Mouse (Mus musculus) neural tube, embryonic 10.5 days (tissue): ENCODE data around the gene Vkorc1.
"Not testable (repeated sequence)": the region's sequence is repeated elsewhere in the genome, so short reads cannot be mapped to it uniquely, and the experiment has no call there.

Experiments
- DNase-seq: peaks from one replicate; pipeline ENCODE4 v3.0.0-alpha.2; 2017; ENCODE audit warnings: low spot score; ENCODE audit errors: extremely low spot score

Vkorc1 gene

GRCm38 (mm10) chr7:127895442-127895841 is at the start of gene Vkorc1, which contains the start of gene Gm21974:
Vkorc1 (minus strand) TSS chr7:127895617.
Gm21974 (minus strand) TSS chr7:127895454.
- DNase-seq: peak; percentile 93

GRCm38 (mm10) chr7:127944614-127945013 is 49.2 kb upstream of the Vkorc1 start:
- peak; percentile 17 for DNase-seq

DNA sequence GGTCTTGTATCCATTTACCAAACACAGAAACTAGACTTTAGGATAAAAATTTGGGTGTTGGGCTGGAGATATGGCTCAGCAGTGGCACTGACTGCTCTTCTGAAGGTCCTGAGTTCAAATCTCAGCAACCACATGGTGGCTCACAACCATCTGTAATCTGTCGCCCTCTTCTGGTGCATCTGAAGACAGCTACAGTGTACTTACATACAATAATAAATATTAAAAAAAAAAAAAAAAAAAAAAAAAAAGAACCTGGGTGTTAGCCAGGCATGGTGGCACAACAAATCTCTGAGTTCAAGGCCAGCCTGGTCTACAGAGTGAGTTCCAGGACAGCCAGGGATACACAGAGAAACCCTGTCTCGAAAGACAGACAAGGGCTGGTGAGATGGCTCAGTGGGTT is 46.7 kb upstream of the Vkorc1 start:
- DNase-seq: not testable (repeated sequence)

DNA sequence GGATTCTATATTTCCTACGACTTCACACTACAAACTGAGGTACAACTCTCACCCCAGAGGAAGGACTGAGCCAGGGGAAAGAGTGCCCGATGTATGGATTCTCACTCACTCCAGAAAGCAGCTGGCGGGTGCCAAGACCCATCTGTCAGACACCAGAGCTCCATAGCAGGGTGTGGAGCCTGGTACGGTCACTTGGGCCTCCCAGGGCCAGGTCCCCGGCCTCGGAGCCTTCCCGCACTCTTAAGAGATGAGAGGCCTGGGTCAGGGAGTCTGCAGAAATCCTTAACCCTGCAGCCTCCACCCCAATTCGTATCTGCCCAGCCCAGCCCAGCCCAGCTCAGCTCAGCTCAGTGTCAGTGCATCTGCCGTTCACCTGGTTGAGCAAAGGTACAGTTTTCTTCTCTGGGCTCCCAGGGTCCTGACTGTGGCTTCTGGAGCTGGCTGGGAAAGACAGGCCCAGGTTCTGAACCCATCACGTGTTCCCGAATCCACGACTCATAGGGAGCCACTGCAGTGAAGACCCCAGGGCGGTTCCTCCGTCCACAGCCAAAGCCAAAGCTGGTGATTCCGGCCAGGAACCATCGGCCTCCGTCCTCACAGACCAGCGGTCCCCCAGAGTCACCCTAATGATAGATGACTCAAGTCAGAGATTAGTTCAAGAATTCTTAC is 40.9 kb upstream of the Vkorc1 start:
- peak; percentile 33 for DNase-seq

- DNase-seq: no peak
Observed at GRCm38 (mm10) chr7:127935748-127936159, 40.3 kb upstream of the Vkorc1 start.

DNA sequence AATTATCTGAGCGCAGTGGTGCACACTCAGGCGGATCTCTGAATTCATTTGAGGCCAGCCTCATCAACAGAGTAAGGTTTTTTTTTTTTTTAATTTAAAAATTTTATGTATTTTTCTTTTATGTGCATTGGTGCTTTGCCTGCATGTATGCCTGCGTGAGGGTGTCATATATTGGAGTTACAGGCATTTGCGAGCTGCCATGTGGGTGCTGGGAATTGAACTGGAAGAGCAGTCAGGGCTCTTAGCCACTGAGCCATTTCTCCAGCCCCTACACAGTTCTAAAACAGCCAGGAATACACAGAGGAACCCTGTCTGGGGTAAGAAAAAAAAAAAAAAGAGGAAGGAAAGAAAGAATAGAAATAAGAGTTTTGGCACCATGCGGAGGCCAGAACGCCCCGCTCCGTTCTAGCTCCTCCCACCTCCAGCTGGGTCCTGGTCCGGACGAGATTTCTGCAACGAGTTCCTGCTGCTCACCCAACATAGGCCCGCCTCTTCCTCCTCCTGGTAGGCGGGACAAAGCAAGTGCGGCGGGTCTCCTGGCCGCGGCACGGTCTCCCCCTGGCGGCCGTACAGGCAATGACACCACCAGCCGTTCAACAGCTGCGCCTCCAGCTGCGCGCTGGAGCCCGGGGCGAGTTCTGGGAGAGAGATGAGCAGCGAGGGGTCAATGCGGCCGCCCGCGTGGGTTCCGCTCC is 39.8 kb upstream of the Vkorc1 start:
- DNase-seq: peak; percentile 97

- DNase-seq: no peak
Observed at GRCm38 (mm10) chr7:127934075-127934474, 38.7 kb upstream of the Vkorc1 start.

DNA sequence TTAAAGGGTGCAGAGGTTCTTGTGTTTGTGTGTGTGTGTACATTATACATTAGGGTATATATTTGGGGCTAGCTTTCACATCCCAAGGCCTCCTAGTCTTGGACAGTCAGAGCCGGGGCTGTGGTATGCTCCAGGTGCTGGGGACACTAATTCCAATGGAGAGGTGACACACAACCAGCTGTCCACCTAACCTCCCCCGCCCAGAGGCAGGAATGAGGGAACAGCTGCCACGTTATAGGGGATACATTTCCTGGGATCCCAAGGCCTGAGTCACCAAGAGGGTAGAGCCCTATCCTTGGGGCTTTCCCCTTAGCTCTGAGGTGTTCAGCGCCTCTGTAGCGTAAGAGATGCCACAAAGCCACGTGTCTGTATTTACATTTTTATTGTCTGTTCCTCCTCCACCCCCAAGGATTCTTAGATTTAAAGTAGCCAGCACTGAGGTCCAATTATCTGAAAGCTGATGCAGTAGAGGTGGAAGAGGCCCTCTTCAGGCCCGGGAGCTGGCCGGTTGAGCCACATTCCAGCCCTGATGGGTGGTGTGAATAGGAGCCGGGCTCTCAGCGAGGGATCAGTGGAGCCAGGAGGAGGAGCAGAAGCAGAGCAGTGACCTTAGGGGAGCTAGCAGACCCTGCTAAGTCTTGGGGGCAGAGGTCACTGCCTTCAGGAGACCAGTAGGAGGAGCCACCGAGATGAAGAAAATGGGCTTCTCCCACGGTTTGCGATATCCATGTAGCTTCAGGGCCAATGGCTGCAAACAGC is 37.0 kb upstream of the Vkorc1 start:
- peak; percentile 16 for DNase-seq

- no peak for DNase-seq
Observed at GRCm38 (mm10) chr7:127931351-127932135, 36.1 kb upstream of the Vkorc1 start.

GRCm38 (mm10) chr7:127930636-127931035 is 35.2 kb upstream of the Vkorc1 start:
- no peak for DNase-seq

DNA sequence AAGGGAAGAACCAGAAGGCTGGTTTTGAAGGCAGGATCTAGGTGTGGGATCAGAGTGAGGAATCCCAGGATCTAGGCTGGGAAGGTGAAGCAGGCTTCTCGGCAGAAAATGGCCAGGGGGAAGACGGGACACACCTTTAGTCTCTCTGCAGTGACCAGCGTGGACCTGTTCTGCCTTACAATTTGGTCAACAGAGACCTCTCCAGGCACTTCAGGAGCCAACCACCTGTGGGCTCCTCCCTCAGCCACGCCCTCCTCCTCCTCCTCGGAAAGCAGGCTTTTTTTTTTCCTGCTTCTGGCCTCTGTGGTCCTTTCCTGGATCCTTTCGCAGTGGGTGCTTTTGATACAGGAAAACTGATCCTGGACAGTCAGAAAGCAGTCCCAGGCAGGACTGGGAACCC is 34.5 kb upstream of the Vkorc1 start, which contains the start of gene Prss8:
Gene Prss8 (minus strand): TSS at position 182 of the 400 bp plus-strand sequence.
- DNase-seq: no peak

GRCm38 (mm10) chr7:127928596-127928995 is 33.2 kb upstream of the Vkorc1 start:
- DNase-seq: no peak

DNA sequence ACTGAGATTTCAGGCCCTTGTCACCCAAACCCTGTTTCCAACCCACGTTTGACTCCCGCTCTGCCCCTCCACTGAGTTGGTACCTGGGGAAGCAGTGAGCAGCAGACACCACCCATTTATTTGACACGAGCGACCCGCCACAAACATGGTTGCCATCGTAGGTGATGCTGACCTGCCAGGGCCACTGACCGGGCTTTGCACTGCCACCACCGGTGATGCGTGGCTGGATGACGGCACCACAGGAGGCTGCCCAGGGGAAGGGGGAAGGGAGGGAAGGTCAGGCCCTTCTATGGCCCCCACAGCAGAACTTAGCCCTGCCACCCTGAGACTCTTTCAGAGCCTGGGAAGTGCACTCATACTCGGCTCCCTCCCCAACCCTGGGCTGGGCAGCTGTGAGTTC is 32.3 kb upstream of the Vkorc1 start:
- no peak for DNase-seq

GRCm38 (mm10) chr7:127926846-127927245 is 31.4 kb upstream of the Vkorc1 start:
- no peak for DNase-seq

GRCm38 (mm10) chr7:127926066-127926465 is 30.6 kb upstream of the Vkorc1 start:
- DNase-seq: no peak

DNA sequence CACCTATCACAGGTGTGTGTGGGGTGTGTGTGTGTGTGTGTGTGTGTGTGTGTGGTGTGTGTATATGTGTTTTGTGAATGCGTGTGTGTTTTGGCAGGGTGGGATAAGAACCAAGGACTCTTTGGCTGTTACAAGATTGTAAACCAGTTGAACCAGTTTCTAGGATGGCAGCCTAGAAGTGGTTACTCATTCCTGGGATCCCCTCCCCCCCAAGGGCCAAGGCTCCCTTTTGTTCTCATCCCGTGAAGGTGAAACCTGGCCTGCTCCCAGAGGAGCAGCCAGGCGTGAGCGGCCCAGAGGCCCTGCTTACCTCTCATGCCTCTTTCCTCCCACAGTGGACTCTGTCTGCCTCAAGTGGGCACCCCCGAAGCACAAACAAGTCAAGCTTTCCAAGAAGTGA is 29.8 kb upstream of the Vkorc1 start:
- DNase-seq: no peak

DNA sequence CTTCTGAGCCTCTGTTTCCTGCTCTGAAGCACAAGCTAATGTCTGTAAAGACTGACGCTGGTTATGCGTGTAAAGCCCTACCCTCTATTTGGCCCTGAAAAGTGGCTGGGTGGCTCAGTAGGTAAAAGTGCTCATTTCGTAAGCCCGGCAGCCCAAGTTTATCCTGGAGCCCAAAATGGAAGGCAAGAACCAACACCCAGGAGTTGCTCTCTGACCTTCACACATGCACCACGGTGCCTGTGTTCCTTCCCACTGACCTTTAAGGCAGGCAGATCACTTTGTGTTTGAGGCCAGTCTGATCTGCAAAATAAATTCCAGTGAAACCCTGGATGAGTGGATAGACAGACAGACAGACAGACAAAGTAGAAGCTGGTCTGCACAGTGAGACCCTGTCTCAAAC is 28.3 kb upstream of the Vkorc1 start:
- no peak for DNase-seq

GRCm38 (mm10) chr7:127922451-127923275 is 27.2 kb upstream of the Vkorc1 start:
- DNase-seq: no peak

DNA sequence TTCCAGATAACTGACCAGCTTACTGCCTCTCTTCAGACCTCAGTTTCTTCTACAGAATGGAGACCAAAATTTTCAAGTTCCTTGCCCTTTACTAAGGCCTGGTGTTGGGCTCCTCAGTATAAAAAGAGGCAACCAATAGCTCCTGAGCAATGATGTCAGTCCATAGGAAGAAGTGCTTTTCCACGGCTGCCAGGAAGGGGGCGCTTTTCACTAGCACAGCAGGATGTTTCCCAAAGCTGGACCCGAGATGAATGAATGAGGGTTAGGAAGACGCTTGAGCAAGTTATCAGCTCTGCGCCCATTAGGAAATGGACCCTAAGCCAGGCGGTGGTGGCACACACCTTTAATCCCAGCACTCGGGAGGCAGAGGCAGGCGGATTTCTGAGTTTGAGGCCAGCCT is 26.1 kb upstream of the Vkorc1 start:
- DNase-seq: no peak

DNA sequence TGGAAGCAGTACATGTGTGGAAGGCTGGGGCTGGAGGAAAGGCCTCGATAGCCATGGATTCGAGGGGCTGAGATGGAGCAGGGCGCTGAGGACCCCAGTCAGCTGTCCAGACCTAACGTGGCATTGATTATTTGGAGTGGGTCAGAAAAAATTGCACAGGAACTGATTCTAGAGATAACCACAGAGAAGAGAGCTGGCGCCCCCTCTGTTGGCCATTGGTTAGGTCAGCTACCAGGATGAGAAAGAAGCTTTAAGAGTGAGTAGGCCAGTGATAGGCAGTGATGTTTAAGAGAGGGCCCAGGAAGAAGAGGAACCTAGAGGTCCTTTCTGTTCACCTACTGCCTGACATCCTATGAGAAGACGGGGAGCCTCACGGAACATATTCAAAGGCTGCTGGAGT is 23.9 kb upstream of the Vkorc1 start:
- DNase-seq: peak; percentile 20
